Mouse (Mus musculus): ENCODE data around the gene Tarbp2.

The Tarbp2 gene

GRCm38 (mm10) chr15:102516293-102516692 lies 1.7 kb upstream of the Tarbp2 start:
- H3K4me1 ChIP-seq (replicated peaks; ENCODE audit: low read depth, low read length): peaks cover 62% of the 10 kb centered on the region
- peak overlapping the region; percentile 86 for H3K4me3 ChIP-seq (replicated peaks; ENCODE audit: low read length)
- H3K27me3 ChIP-seq (ENCODE audit: insufficient read depth, low read length): no peaks in the 10 kb centered on the region
- H3K36me3 ChIP-seq (ENCODE audit: insufficient read depth, low read length): peaks cover 20% of the 10 kb centered on the region
- H3K9me3 ChIP-seq (ENCODE audit: low read length): no peaks in the 10 kb centered on the region
- TF ChIP-seq POU5F1 (IDR thresholded peaks at IDR 0.05; ENCODE audit: borderline replicate concordance, low read length): no peak
- TF ChIP-seq CTCF (conservative IDR thresholded peaks at IDR 0.05; ENCODE audit: low read length): no peak
- TF ChIP-seq NANOG (IDR thresholded peaks at IDR 0.05; ENCODE audit: borderline replicate concordance, low read length): no peak

- TF ChIP-seq POU5F1 (IDR thresholded peaks at IDR 0.05; ENCODE audit: borderline replicate concordance, low read length) (no peak), CTCF (conservative IDR thresholded peaks at IDR 0.05; ENCODE audit: low read length) (no peak), NANOG (IDR thresholded peaks at IDR 0.05; ENCODE audit: borderline replicate concordance, low read length) (no peak; the same call in 1 of the 2 replicates)
- Histone ChIP-seq H3K9me3 (ENCODE audit: low read length) (no peaks in the 10 kb centered on the region), H3K27me3 (ENCODE audit: insufficient read depth, low read length) (no peaks in the 10 kb centered on the region), H3K4me3 (replicated peaks; ENCODE audit: low read length) (peak within 1 kb of the TSS; percentile 86), H3K4me1 (replicated peaks; ENCODE audit: low read depth, low read length) (peaks cover 62% of the 10 kb centered on the region), H3K36me3 (ENCODE audit: insufficient read depth, low read length) (peaks cover 25% of the 10 kb centered on the region)
These were observed 1.1 kb upstream of the Tarbp2 start, which contains the start of gene Map3k12 for GRCm38 (mm10) chr15:102516728-102517404. Gene Map3k12 (minus strand): TSS chr15:102517064.

- TF ChIP-seq POU5F1 (IDR thresholded peaks at IDR 0.05; ENCODE audit: borderline replicate concordance, low read length) (no peak), CTCF (conservative IDR thresholded peaks at IDR 0.05; ENCODE audit: low read length) (no peak), NANOG (IDR thresholded peaks at IDR 0.05; ENCODE audit: borderline replicate concordance, low read length) (no peak)
- Histone ChIP-seq H3K9me3 (ENCODE audit: low read length) (no peaks in the 10 kb centered on the region), H3K4me1 (replicated peaks; ENCODE audit: low read depth, low read length) (peaks cover 62% of the 10 kb centered on the region), H3K36me3 (ENCODE audit: insufficient read depth, low read length) (peaks cover 33% of the 10 kb centered on the region), H3K27me3 (ENCODE audit: insufficient read depth, low read length) (no peaks in the 10 kb centered on the region), H3K4me3 (replicated peaks; ENCODE audit: low read length) (peak overlapping the region; percentile 86)
These were observed 389 bp upstream of the Tarbp2 start for GRCm38 (mm10) chr15:102517631-102517975.

GRCm38 (mm10) chr15:102518859-102519201 lies 838 bp downstream of the Tarbp2 start:
- peaks cover 43% of the 10 kb centered on the region for H3K36me3 ChIP-seq (ENCODE audit: insufficient read depth, low read length)
- H3K9me3 ChIP-seq (ENCODE audit: low read length): no peaks in the 10 kb centered on the region
- H3K27me3 ChIP-seq (ENCODE audit: insufficient read depth, low read length): no peaks in the 10 kb centered on the region
- peak overlapping the region; percentile 86 for H3K4me3 ChIP-seq (replicated peaks; ENCODE audit: low read length)
- H3K4me1 ChIP-seq (replicated peaks; ENCODE audit: low read depth, low read length): peaks cover 59% of the 10 kb centered on the region
- no peak for TF ChIP-seq POU5F1 (IDR thresholded peaks at IDR 0.05; ENCODE audit: borderline replicate concordance, low read length)
- no peak for TF ChIP-seq CTCF (conservative IDR thresholded peaks at IDR 0.05; ENCODE audit: low read length)
- TF ChIP-seq NANOG (IDR thresholded peaks at IDR 0.05; ENCODE audit: borderline replicate concordance, low read length): no peak

GRCm38 (mm10) chr15:102519211-102520141 lies 1.5 kb downstream of the Tarbp2 start:
- Histone ChIP-seq H3K27me3 (ENCODE audit: insufficient read depth, low read length) (no peaks in the 10 kb centered on the region), H3K4me1 (replicated peaks; ENCODE audit: low read depth, low read length) (peaks cover 65% of the 10 kb centered on the region)
- TF ChIP-seq CTCF (conservative IDR thresholded peaks at IDR 0.05; ENCODE audit: low read length) (no peak), POU5F1 (IDR thresholded peaks at IDR 0.05; ENCODE audit: borderline replicate concordance, low read length) (no peak), NANOG (IDR thresholded peaks at IDR 0.05; ENCODE audit: borderline replicate concordance, low read length) (no peak)

GRCm38 (mm10) chr15:102520416-102520815 lies 2.4 kb downstream of the Tarbp2 start:
- no peak for TF ChIP-seq CTCF (conservative IDR thresholded peaks at IDR 0.05; ENCODE audit: low read length)
- no peak for TF ChIP-seq NANOG (IDR thresholded peaks at IDR 0.05; ENCODE audit: borderline replicate concordance, low read length)
- no peak for TF ChIP-seq POU5F1 (IDR thresholded peaks at IDR 0.05; ENCODE audit: borderline replicate concordance, low read length)
- H3K9me3 ChIP-seq (ENCODE audit: low read length): no peaks in the 10 kb centered on the region
- H3K4me3 ChIP-seq (replicated peaks; ENCODE audit: low read length): peak overlapping the region; percentile 26
- peaks cover 62% of the 10 kb centered on the region for H3K4me1 ChIP-seq (replicated peaks; ENCODE audit: low read depth, low read length)
- no peaks in the 10 kb centered on the region for H3K27me3 ChIP-seq (ENCODE audit: insufficient read depth, low read length)
- H3K36me3 ChIP-seq (ENCODE audit: insufficient read depth, low read length): peaks cover 58% of the 10 kb centered on the region

More at GRCm38 (mm10) chr15:102519211-102520141, 1.5 kb downstream of the Tarbp2 start:
- Histone ChIP-seq H3K4me3 (replicated peaks; ENCODE audit: low read length) (peak overlapping the region; percentile 86), H3K36me3 (ENCODE audit: insufficient read depth, low read length) (peaks cover 49% of the 10 kb centered on the region), H3K9me3 (ENCODE audit: low read length) (no peaks in the 10 kb centered on the region)

GRCm38 (mm10) chr15:102521480-102521879 lies 3.5 kb downstream of the Tarbp2 start:
- peaks cover 52% of the 10 kb centered on the region for H3K4me1 ChIP-seq (replicated peaks; ENCODE audit: low read depth, low read length)
- no peak overlapping the region for H3K4me3 ChIP-seq (replicated peaks; ENCODE audit: low read length)
- peaks cover 65% of the 10 kb centered on the region for H3K36me3 ChIP-seq (ENCODE audit: insufficient read depth, low read length)
- no peaks in the 10 kb centered on the region for H3K9me3 ChIP-seq (ENCODE audit: low read length)
- no peak for TF ChIP-seq CTCF (conservative IDR thresholded peaks at IDR 0.05; ENCODE audit: low read length)
- no peak for TF ChIP-seq NANOG (IDR thresholded peaks at IDR 0.05; ENCODE audit: borderline replicate concordance, low read length)
- no peak for TF ChIP-seq POU5F1 (IDR thresholded peaks at IDR 0.05; ENCODE audit: borderline replicate concordance, low read length)
- H3K27me3 ChIP-seq (ENCODE audit: insufficient read depth, low read length): no peaks in the 10 kb centered on the region

GRCm38 (mm10) chr15:102524892-102525485 lies 7.0 kb downstream of the Tarbp2 start, which contains the start of gene Npff:
Gene Npff (minus strand): TSS chr15:102524942.
- TF ChIP-seq NANOG (IDR thresholded peaks at IDR 0.05; ENCODE audit: borderline replicate concordance, low read length): no peak
- TF ChIP-seq CTCF (conservative IDR thresholded peaks at IDR 0.05; ENCODE audit: low read length): peak; percentile 96
- Histone ChIP-seq H3K27me3 (ENCODE audit: insufficient read depth, low read length) (no peaks in the 10 kb centered on the region), H3K36me3 (ENCODE audit: insufficient read depth, low read length) (peaks cover 86% of the 10 kb centered on the region), H3K4me3 (replicated peaks; ENCODE audit: low read length) (no peak within 1 kb of the TSS), H3K9me3 (ENCODE audit: low read length) (no peaks in the 10 kb centered on the region), H3K4me1 (replicated peaks; ENCODE audit: low read depth, low read length) (peaks cover 35% of the 10 kb centered on the region)

Data from E14TG2a.4 (cell line).